Mouse (Mus musculus) bone marrow, adult 2 months (tissue): ENCODE measurements around the gene Pmm1. TPM values are rescaled to one million over a fixed set of nuclear protein-coding genes. Genes with fewer than 3 reads are reported as not detected.
"Not testable (repeated sequence)": the region's sequence is repeated elsewhere in the genome, so short reads cannot be mapped to it uniquely, and the experiment has no call there.

Experiments
- H3K27ac ChIP-seq: fragments of 200-500 bp; 2 replicates; pipeline ENCODE4 v1.5.1; 2012; ENCODE audit warnings: low read depth, mild to moderate bottlenecking, control low read depth, inconsistent platforms, low read length; ENCODE audit not compliant: control insufficient read depth, poor library complexity, insufficient read depth
- H3K4me1 ChIP-seq: fragments of 200-500 bp; 2 replicates; pipeline ENCODE4 v1.6.1; 2011; ENCODE audit warnings: low read length; ENCODE audit not compliant: control insufficient read depth, insufficient read depth
- H3K4me3 ChIP-seq: fragments of 200-500 bp; replicated peaks from 2 replicates; pipeline ENCODE3; 2011; ENCODE audit warnings: mild to moderate bottlenecking, low read depth, low read length, control low read depth; ENCODE audit not compliant: control insufficient read depth
- CTCF ChIP-seq: fragments of 200-500 bp; IDR thresholded peaks from 2 replicates; pipeline ENCODE4 v1.5.1; 2011; ENCODE audit warnings: low read length, control low read depth; ENCODE audit not compliant: control insufficient read depth, insufficient read depth
- POLR2A ChIP-seq: fragments of 200-500 bp; IDR thresholded peaks from 2 replicates; pipeline ENCODE4 v1.6.1; 2011; ENCODE audit warnings: low read depth, mild to moderate bottlenecking, control low read depth, low read length, borderline replicate concordance; ENCODE audit not compliant: control insufficient read depth
- WGBS: fragments of 180-500 bp; shearing (Covaris S2); methylation state at CpG from one replicate; pipeline ENCODE4 v1.1.7; 2018; 5-methylcytosine and 5-hydroxymethylcytosine counted together
- polyA plus RNA-seq: library from polyadenylated mRNA; stranded (reverse); fragments of >200 nt; gene quantifications from 2 replicates; pipeline ENCODE4 v1.2.4, GENCODE M21; 2011; ENCODE audit warnings: low replicate concordance; ENCODE audit not compliant: missing spikeins, insufficient read depth, insufficient read length

Gene Pmm1
- polyA plus RNA-seq, 1 experiment: 51.8 TPM

DNA sequence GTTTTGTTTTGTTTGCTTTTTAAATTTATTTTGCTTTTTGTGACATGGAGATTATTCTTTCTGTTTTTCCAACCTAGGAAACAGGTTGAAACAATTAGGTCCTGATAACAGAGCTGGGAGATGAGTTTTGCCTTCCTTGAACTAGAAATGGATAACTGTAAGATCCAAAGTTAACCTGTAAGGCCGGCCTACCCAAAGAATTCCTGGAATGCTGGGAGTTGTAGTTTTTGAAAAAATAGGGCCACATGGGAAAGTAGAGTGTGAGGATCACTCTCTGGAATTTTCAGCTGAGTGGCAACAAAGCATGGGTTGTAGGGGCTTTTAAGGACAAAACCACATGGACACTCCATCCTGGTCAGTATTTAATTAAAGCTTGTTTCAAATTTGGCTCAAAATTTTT is 21.4 kb upstream of the Pmm1 start:
- no peak for TF ChIP-seq POLR2A
- TF ChIP-seq CTCF: no peak
- Histone ChIP-seq H3K4me1 (no peaks in the 10 kb centered on the region), H3K4me3 (no peak overlapping the region), H3K27ac (no peak overlapping the region)
- 77% methylated on average over 1 of the region's 1 CpGs for WGBS

DNA sequence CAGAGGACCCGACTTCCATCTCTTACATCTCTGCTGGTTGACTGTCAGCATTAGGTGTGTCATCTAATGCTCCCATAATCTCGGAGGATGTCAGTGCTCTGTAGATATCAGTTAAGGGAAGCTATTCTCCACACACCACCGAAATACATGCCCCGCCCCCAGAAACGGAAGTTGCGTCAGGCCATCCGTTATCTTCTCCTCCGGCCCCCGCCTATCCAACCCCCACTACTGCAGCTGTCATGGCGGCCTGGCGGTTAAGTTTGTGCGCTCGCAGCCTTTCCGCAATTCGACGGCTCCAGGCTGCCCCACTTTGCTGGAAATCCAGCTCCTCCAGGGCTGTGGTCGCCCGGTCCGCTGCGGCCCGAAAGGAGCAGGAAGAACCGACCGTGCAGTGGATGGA is 19.6 kb upstream of the Pmm1 start, which contains the start of gene 1700029P11Rik:
TSS of gene 1700029P11Rik (plus strand) at position 220 of the 400 bp plus-strand sequence.
- H3K4me3 ChIP-seq: no peak within 1 kb of the TSS
- TF ChIP-seq POLR2A (no peak), CTCF (no peak)
- no peaks in the 10 kb centered on the region for H3K4me1 ChIP-seq
- no peak within 1 kb of the TSS for H3K27ac ChIP-seq
- WGBS: 84% methylated on average over 23 of the region's 23 CpGs

DNA sequence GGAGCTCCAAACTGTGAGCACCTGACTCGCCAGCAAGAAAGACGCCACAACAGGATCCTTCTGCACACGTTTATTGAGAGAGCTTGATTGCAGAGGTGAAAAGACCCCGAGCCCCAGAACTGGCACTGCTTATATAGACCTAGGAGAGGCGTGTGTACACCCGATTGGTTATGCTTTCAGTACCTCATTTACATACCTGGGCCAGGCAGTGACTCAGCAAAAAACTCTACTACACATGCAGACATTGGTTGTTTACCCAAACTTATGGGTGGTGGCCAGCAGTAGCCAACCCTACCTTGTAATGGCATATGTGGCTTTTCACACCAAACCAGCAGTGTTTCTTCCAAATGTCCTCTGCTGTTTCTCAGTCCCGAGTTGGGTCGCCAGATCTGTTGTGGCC is 14.4 kb upstream of the Pmm1 start:
- not testable (repeated sequence) for H3K4me1 ChIP-seq, H3K4me3 ChIP-seq, H3K27ac ChIP-seq
- 88% methylated on average over 8 of the region's 8 CpGs for WGBS

DNA sequence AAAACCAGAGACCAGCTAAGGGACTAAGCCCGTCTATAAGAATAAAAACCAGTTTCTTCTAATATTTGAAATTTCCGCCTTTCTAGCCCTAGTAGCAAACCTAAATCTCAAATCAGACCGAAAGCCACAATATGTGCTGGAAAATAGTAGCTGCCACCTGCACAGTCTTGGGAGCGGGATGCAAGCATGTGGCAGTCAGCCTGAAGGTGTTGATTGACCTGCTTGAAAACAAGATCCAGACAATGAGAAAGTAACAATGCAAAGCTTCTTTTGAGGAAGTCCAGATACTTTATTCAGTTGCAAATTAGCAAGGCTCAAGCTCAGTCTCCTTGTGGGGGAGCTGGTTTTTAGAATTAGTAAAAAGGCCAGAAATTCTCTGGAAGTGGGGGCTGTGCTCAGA is 9.8 kb upstream of the Pmm1 start:
- H3K4me3 ChIP-seq, H3K27ac ChIP-seq, H3K4me1 ChIP-seq: not testable (repeated sequence)
- 89% methylated on average over 4 of the region's 4 CpGs for WGBS

DNA sequence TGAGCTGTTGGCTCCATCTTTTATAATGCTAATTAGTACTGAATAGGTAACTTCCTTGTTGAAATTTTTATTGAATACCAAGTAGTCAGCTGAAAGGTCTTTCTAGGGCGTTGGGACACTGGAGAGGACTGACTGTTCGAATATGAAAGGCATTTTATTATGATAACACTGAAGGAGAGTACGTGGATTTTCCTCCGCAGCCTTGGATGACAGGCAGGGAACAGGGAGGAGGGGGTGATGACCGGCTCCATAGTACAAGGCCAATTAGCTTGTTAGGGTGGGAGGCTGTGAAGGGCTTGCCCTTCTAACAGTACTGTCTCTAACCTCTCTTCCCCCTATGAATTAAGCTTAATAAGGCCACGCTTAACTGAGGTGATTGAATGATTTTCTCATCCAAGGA is 8.9 kb upstream of the Pmm1 start:
- H3K4me1 ChIP-seq, H3K27ac ChIP-seq, H3K4me3 ChIP-seq: not testable (repeated sequence)
- 83% methylated on average over 6 of the region's 6 CpGs for WGBS

DNA sequence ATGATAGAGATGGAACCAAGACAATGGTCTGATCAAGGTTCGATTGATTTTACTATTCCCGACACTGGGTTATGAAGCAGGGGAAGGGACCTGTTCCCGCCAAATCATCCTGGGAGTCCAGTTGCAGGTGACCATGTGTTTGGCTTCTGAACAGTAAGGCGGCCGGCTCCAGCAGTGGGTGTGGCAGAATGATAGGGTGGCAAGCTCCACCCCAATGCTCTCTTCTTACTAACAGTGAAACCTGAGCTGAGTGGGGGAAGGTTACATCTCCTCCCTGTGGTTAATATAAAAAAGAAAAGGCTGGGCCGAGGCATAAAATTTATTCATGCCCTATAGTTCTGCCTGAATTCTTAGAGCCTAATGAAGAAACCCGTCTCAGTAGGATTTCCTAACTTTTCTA is 8.4 kb upstream of the Pmm1 start:
- WGBS: 61% methylated on average over 7 of the region's 7 CpGs
- no peaks in the 10 kb centered on the region for H3K4me1 ChIP-seq
- no peak overlapping the region for H3K4me3 ChIP-seq
- H3K27ac ChIP-seq: no peak overlapping the region
- TF ChIP-seq POLR2A: no peak

DNA sequence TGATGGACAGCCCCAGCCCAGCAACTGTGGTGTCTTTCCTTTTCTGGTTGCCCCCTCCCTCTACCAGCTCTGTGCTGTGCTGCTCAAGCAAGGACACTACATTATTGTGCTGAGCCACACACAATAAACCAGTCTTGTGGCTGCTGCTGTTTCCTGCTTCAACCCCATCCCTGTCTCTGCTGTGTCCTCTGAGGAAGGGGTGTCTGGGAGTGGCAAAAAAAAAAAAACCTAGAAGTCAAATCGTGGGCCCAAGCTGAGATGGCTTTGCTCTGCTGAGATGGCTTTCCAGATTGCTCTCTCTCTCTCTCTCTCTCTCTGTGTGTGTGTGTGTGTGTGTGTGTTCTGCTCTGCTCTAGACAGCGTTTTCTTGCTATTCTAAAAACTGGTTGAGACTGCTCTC is 7.7 kb upstream of the Pmm1 start:
- TF ChIP-seq CTCF (no peak), POLR2A (no peak)
- Histone ChIP-seq H3K4me3 (no peak overlapping the region), H3K27ac (no peak overlapping the region), H3K4me1 (no peaks in the 10 kb centered on the region)
- 39% methylated on average over 2 of the region's 2 CpGs for WGBS

DNA sequence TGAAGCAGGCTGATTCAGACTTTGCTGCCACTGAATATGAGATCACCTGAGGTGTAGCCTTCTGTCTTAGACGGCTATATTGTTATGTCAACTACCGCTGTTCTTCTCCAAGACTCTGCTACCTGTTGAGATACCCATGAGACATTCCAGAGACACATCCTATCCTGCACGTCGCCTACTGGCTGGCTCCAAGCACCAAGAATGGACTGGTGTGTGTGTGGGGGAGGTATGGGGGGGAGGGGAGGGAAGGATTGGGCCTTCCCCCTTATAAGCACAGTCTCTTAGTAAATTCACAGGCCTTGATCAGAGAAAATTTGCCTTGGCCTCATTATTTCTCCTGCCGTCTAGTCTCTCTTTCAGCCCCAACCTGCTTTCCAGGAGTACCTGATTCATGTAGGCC is 7.1 kb upstream of the Pmm1 start:
- no peak overlapping the region for H3K27ac ChIP-seq
- 90% methylated on average over 5 of the region's 5 CpGs for WGBS
- H3K4me3 ChIP-seq: no peak overlapping the region
- TF ChIP-seq POLR2A: no peak
- TF ChIP-seq CTCF: no peak
- no peaks in the 10 kb centered on the region for H3K4me1 ChIP-seq

DNA sequence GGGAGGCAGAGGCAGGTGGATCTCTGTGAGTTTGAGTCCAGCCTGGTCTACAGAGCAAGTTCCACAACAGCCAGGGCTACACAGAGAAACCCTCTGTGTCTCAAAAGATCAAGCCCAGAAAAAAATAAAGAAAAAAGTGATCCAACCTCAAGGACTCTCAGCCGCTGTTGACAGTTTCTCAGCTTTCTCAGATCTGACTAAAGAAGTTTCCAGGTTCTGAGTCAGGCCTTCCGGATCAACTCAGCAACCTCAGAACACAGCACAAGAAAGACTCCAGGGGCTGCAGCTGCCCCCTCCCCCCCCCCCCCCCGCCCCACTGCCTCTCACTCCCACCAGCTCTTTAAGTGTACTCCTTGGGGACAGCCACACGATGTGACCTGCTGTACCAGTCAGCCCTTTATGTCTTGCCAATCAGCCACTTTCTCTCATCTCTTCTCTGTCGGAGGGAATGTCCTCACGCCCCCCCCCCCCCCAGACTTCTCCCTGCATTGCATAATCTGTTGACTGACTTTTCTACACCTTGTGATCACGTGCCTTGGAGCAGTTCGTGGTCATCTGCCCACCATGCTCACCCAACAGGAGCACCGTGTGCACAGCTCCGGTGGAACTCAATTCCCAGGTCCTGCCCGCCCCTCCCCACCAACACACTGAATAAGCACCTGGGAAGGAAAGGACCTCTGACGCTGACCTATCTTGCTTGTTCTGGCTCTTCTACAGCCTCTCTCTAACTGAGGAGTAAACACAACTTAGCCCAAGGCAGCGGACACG is 5.5 kb upstream of the Pmm1 start:
- no peaks in the 10 kb centered on the region for H3K4me1 ChIP-seq
- no peak for TF ChIP-seq CTCF
- TF ChIP-seq POLR2A: no peak
- H3K4me3 ChIP-seq: no peak overlapping the region
- H3K27ac ChIP-seq: no peak overlapping the region
- WGBS: 72% methylated on average over 14 of the region's 14 CpGs
